10 mouse cellular contexts compared by ENCODE assay signal in genomic region chr16:92497851-92498588, GRCm38 (mm10). TPM values are rescaled to one million over a fixed set of nuclear protein-coding genes. Genes with fewer than 3 reads are reported as not detected.
DNase-seq lines count a peak whose midpoint lies in the region; ATAC-seq and TF ChIP-seq lines count a peak whose summit lies in the region.
"Had no signal": no experiment of that assay in that cellular context is flagged by ENCODE, and none has a peak within 500 bp of the region (broad histone marks: within the 10 kb centered on the region; RNA-seq: fewer than 3 reads in every experiment).

No protein-coding gene starts in this region.

- H3K9me3 ChIP-seq in embryonic facial prominence, embryonic 10.5 days, result no peaks in the 10 kb centered on the region
- H3K9me3 ChIP-seq in intestine, embryonic 15.5 days, result no peaks in the 10 kb centered on the region
- no peaks in the 10 kb centered on the region for H3K9me3 ChIP-seq in midbrain, embryonic 16.5 days (replicated peaks; ENCODE audit: control insufficient read depth, low read length, poor library complexity, severe bottlenecking)

- H3K36me3 ChIP-seq in kidney, adult 2 months (ENCODE audit: control insufficient read depth, insufficient read depth, low read length), result no peaks in the 10 kb centered on the region
- H3K36me3 ChIP-seq in embryonic facial prominence, embryonic 10.5 days (replicated peaks), result no peaks in the 10 kb centered on the region
- no peaks in the 10 kb centered on the region for H3K36me3 ChIP-seq in intestine, embryonic 15.5 days
- H3K36me3 ChIP-seq in midbrain, embryonic 16.5 days (ENCODE audit: control insufficient read depth, insufficient read depth, low read length), result no peaks in the 10 kb centered on the region

- no peaks in the 10 kb centered on the region for H3K4me1 ChIP-seq in kidney, adult 2 months (ENCODE audit: control insufficient read depth, insufficient read depth, low read length)
- H3K4me1 ChIP-seq in embryonic facial prominence, embryonic 10.5 days, result peaks cover 22% of the 10 kb centered on the region
- peaks cover 14% of the 10 kb centered on the region for H3K4me1 ChIP-seq in intestine, embryonic 15.5 days (replicated peaks)
- H3K4me1 ChIP-seq in midbrain, embryonic 16.5 days (ENCODE audit: control insufficient read depth, insufficient read depth, low read length), result peaks cover 10% of the 10 kb centered on the region

- H3K9ac ChIP-seq in intestine, embryonic 15.5 days, result peak overlapping the region; percentile 73
- H3K9ac ChIP-seq in midbrain, embryonic 16.5 days (ENCODE audit: low read depth, low read length), result peak overlapping the region; percentile 51

- DNase-seq in kidney, adult 2 months, result no peak
- DNase-seq in kidney, adult 8-10 months, result no peak
- DNase-seq in embryonic facial prominence, embryonic 10.5 days (ENCODE audit: low spot score), result no peak
- no peak for DNase-seq in layer of hippocampus, adult 11-12 months (ENCODE audit: low spot score)
- no peak for DNase-seq in adrenal gland, adult 18-20 months (ENCODE audit: low spot score in 2 of 2)
- DNase-seq in layer of hippocampus, adult 9-10 months (ENCODE audit: low spot score), result no peak

- no peak for TF ChIP-seq POLR2A in kidney, adult 2 months (IDR thresholded peaks at IDR 0.05; ENCODE audit: low read depth, low read length)

- H3K4me3 ChIP-seq in kidney, adult 2 months (ENCODE audit: insufficient read depth, low read depth, low read length), result 0 out of 2 replicates have a peak overlapping the region, but pooled peaks have one; percentile 1
- H3K4me3 ChIP-seq in embryonic facial prominence, embryonic 10.5 days, result peak overlapping the region; percentile 59
- peak overlapping the region; percentile 58 for H3K4me3 ChIP-seq in intestine, embryonic 15.5 days (replicated peaks)
- peak overlapping the region; percentile 52 for H3K4me3 ChIP-seq in midbrain, embryonic 16.5 days (ENCODE audit: low read depth, low read length)
- H3K4me3 ChIP-seq: megakaryocyte, embryonic 14.5 days had no signal

- no peak overlapping the region for H3K27ac ChIP-seq in kidney, adult 2 months (ENCODE audit: insufficient read depth, low read depth, low read length)
- peak overlapping the region; percentile 4 for H3K27ac ChIP-seq in embryonic facial prominence, embryonic 10.5 days (replicated peaks)
- peak overlapping the region; percentile 86 for H3K27ac ChIP-seq in intestine, embryonic 15.5 days
- H3K27ac ChIP-seq in midbrain, embryonic 16.5 days (ENCODE audit: low read length), result no peak overlapping the region

- no peak for ATAC-seq in intestine, embryonic 15.5 days
- no peak for ATAC-seq in midbrain, embryonic 16.5 days

- WGBS in kidney, adult 2 months, result 21% methylated on average over 26 of the region's 26 CpGs
- 7% methylated on average over 26 of the region's 26 CpGs for WGBS in embryonic facial prominence, embryonic 10.5 days
- whole genome bisulfite sequencing in intestine, embryonic 15.5 days, result 12% methylated on average over 26 of the region's 26 CpGs
- 8% methylated on average over 26 of the region's 26 CpGs for WGBS in midbrain, embryonic 16.5 days

- peaks cover 1% of the 10 kb centered on the region; the same call in 1 of the 2 replicates for H3K27me3 ChIP-seq in kidney, adult 2 months (replicated peaks; ENCODE audit: control insufficient read depth, insufficient read depth, low read length)
- H3K27me3 ChIP-seq in embryonic facial prominence, embryonic 10.5 days (replicated peaks; ENCODE audit: low read depth, poor library complexity, severe bottlenecking), result peaks cover 78% of the 10 kb centered on the region
- peaks cover 13% of the 10 kb centered on the region for H3K27me3 ChIP-seq in intestine, embryonic 15.5 days (replicated peaks)
- H3K27me3 ChIP-seq in midbrain, embryonic 16.5 days (ENCODE audit: control insufficient read depth, insufficient read depth, low read depth, low read length), result peaks cover 36% of the 10 kb centered on the region

- no peak for TF ChIP-seq CTCF in kidney, adult 2 months (conservative IDR thresholded peaks at IDR 0.05; ENCODE audit: insufficient read depth, insufficient read length, low read depth, low read length)

- peak overlapping the region; percentile 93 for H3K4me2 ChIP-seq in intestine, embryonic 15.5 days (replicated peaks)
- peak overlapping the region; percentile 87 for H3K4me2 ChIP-seq in midbrain, embryonic 16.5 days (ENCODE audit: low read length)

RNA-seq across cellular contexts. Expression of gene Clic6, which starts 12.5 kb away (rescaled TPM):
- 3.2 and 3.6 TPM in 2 replicates for polyA plus RNA-seq in kidney, adult 2 months (2012; rRNA removed)
- 5.0 and 5.6 TPM in 2 replicates for polyA plus RNA-seq in embryonic facial prominence, embryonic 10.5 days (2016; fragmentation: Nextera tagmentation; extraction: Ambion mirVana)
- polyA plus RNA-seq in intestine, embryonic 15.5 days (2015; fragmentation: Nextera tagmentation; extraction: Ambion mirVana), result 80.6 and 81.8 TPM in 2 replicates
- polyA plus RNA-seq in midbrain, embryonic 16.5 days (2015; fragmentation: Nextera tagmentation; extraction: Ambion mirVana), result 2.7 and 3.2 TPM in 2 replicates
- under 1 TPM; 0.10 to 0.29 TPM for total RNA-seq in adrenal gland, adult 18-20 months (2021)
- total RNA-seq: MEL had no signal

RNA-seq across cellular contexts. Expression of gene Rcan1, which starts 27.4 kb away (rescaled TPM):
- polyA plus RNA-seq in kidney, adult 2 months (2012; rRNA removed), result 36.2 and 44.4 TPM in 2 replicates
- 32.8 and 38.2 TPM in 2 replicates for polyA plus RNA-seq in embryonic facial prominence, embryonic 10.5 days (2016; fragmentation: Nextera tagmentation; extraction: Ambion mirVana)
- 23.5 and 24.0 TPM in 2 replicates for polyA plus RNA-seq in intestine, embryonic 15.5 days (2015; fragmentation: Nextera tagmentation; extraction: Ambion mirVana)
- polyA plus RNA-seq in midbrain, embryonic 16.5 days (2015; fragmentation: Nextera tagmentation; extraction: Ambion mirVana), result 76.3 and 80.8 TPM in 2 replicates
- 10 to 100 TPM; 14.8 to 26.7 TPM for total RNA-seq in adrenal gland, adult 18-20 months (2021)

Comparison
In these comparisons a context has a peak if more than half of its experiments do, and no peak if none do; other contexts are left out.
1. H3K27ac ChIP-seq: peak in embryonic facial prominence, embryonic 10.5 days (single experiment) and intestine, embryonic 15.5 days (single experiment); none in kidney, adult 2 months (single experiment) and midbrain, embryonic 16.5 days (single experiment).
2. H3K4me3 ChIP-seq: peak in every context shown above with its lines; median percentile 59 in embryonic facial prominence, embryonic 10.5 days; 58 in intestine, embryonic 15.5 days; 52 in midbrain, embryonic 16.5 days; 1 in kidney, adult 2 months.
3. RNA of gene Clic6, which starts 12.5 kb away (polyA plus RNA-seq): 80.6 to 81.8 TPM in intestine, embryonic 15.5 days; 5.0 to 5.6 TPM in embryonic facial prominence, embryonic 10.5 days, 3.2 to 3.6 TPM in kidney, adult 2 months and 2.7 to 3.2 TPM in midbrain, embryonic 16.5 days; every median in the first group is over 10 times any median in the second.